10 mouse cellular contexts compared by ENCODE assay signal in the genomic region with DNA sequence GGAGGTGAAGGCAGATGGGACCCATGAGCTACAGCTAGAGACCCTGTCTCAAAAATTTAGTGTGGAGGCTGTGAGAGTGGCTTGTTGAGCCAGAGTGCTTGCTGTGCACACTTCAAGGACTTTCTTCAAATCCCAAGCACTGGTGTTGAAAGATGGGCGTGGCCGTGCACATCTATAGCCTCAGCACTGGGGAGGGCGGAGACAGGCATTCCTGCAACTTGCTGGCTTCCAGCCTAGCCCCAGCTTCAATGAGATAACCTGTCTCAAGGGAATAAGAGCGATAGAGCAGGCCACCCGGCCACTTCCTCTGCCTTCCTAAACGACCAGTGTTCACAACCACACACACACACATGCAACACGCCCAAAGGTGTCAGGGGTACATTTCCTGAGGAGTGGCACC. TPM values are rescaled to one million over a fixed set of nuclear protein-coding genes. Genes with fewer than 3 reads are reported as not detected.
DNase-seq lines count a peak whose midpoint lies in the region; ATAC-seq and TF ChIP-seq lines count a peak whose summit lies in the region.
"Had no signal": no experiment of that assay in that cellular context is flagged by ENCODE, and none has a peak within 500 bp of the region (broad histone marks: within the 10 kb centered on the region; RNA-seq: fewer than 3 reads in every experiment).

No protein-coding gene starts in this region.

- WGBS in forebrain, embryonic 15.5 days, result 70% methylated on average over 7 of the region's 7 CpGs

- no peak overlapping the region for H3K4me3 ChIP-seq in gastrocnemius, adult 2 months
- H3K4me3 ChIP-seq in forebrain, embryonic 15.5 days, result no peak overlapping the region

- intact Hi-C loops in gastrocnemius, adult 2 months (cut with DNase I), result loop anchor here (10.0 kb wide), 1 partner anchor 171 kb away; no protein-coding TSS in a partner anchor
- intact Hi-C loops in heart, postnatal 14 days (cut with DNase I), result no loop called here

- no peak for ATAC-seq in forebrain, embryonic 15.5 days (replicated peaks)

- no peaks in the 10 kb centered on the region for H3K9me3 ChIP-seq in forebrain, embryonic 15.5 days

- no peak for TF ChIP-seq CTCF in gastrocnemius, adult 2 months (IDR thresholded peaks at IDR 0.05)

- H3K9ac ChIP-seq in forebrain, embryonic 15.5 days (replicated peaks), result no peak overlapping the region
- H3K9ac ChIP-seq: hindbrain, embryonic 14.5 days had no signal

- H3K36me3 ChIP-seq in forebrain, embryonic 15.5 days, result no peaks in the 10 kb centered on the region

- H3K4me1 ChIP-seq in forebrain, embryonic 15.5 days, result peaks cover 20% of the 10 kb centered on the region

- peak overlapping the region; percentile 53; the same call in 1 of the 2 replicates for H3K27ac ChIP-seq in gastrocnemius, adult 2 months
- H3K27ac ChIP-seq in forebrain, embryonic 15.5 days (replicated peaks), result peak overlapping the region; percentile 37; the same call in 1 of the 2 replicates
- H3K27ac ChIP-seq: hindbrain, embryonic 14.5 days had no signal

- peak; percentile 34 for DNase-seq in gastrocnemius, adult 2 months
- DNase-seq in gastrocnemius, postnatal 25 days, result no peak
- DNase-seq in heart, postnatal 14 days, result peak; percentile 33 to 52
- DNase-seq in lung, postnatal 4 days, result peak; percentile 71 to 87
- no peak for DNase-seq in adrenal gland, adult 2 months
- DNase-seq in kidney, adult 11 months, result no peak
- DNase-seq in ovary, adult 18-20 months (ENCODE audit: low spot score), result no peak

- H3K27me3 ChIP-seq in forebrain, embryonic 15.5 days, result no peaks in the 10 kb centered on the region

- H3K4me2 ChIP-seq in forebrain, embryonic 15.5 days (replicated peaks), result no peak overlapping the region
- H3K4me2 ChIP-seq: hindbrain, embryonic 14.5 days had no signal

RNA-seq across cellular contexts. Expression of a gene that starts 14.5 kb away (rescaled TPM):
- total RNA-seq in gastrocnemius, adult 2 months (2021), result 100 to 1,000 TPM; 270 TPM
- 100 to 1,000 TPM; 281 to 304 TPM for total RNA-seq in gastrocnemius, postnatal 25 days (2021)
- polyA plus RNA-seq in forebrain, embryonic 15.5 days (2015; fragmentation: Nextera tagmentation; extraction: Ambion mirVana), result 13.9 and 16.8 TPM in 2 replicates
- total RNA-seq in heart, postnatal 14 days (2021), result 100 to 1,000 TPM; 113 to 124 TPM
- 1 to 10 TPM; 4.3 to 4.7 TPM for total RNA-seq in adrenal gland, adult 2 months (2021)
- polyA plus RNA-seq in adrenal gland, adult 2 months (2012; rRNA removed), result 0.81 and 2.4 TPM in 2 replicates
- total RNA-seq: megakaryocyte, adult 5-6 weeks had no signal

Comparison
In these comparisons a context has a peak if more than half of its experiments do, and no peak if none do; other contexts are left out.
1. DNase-seq: peak in gastrocnemius, adult 2 months (single experiment), heart, postnatal 14 days (2 of 2) and lung, postnatal 4 days (2 of 2); none in gastrocnemius, postnatal 25 days (single experiment), adrenal gland, adult 2 months (single experiment), kidney, adult 11 months (single experiment) and ovary, adult 18-20 months (single experiment).
2. RNA of a gene that starts 14.5 kb away (total RNA-seq): 281 to 304 TPM in gastrocnemius, postnatal 25 days, 270 TPM in gastrocnemius, adult 2 months and 113 to 124 TPM in heart, postnatal 14 days; 4.3 to 4.7 TPM in adrenal gland, adult 2 months; every median in the first group is over 10 times any median in the second.